Mouse (Mus musculus) CH12.LX (cell line): ENCODE measurements around the gene Nrros. TPM values are rescaled to one million over a fixed set of nuclear protein-coding genes. Genes with fewer than 3 reads are reported as not detected.

Source experiments
- DNase-seq: peaks from one replicate; pipeline ENCODE4 v3.0.0-alpha.2; 2013; ENCODE audit errors: extremely low read depth
- H3K27ac ChIP-seq: 2 replicates; pipeline ENCODE4 v1.5.1; 2012; ENCODE audit warnings: low read depth, mild to moderate bottlenecking, control low read depth, moderate library complexity; ENCODE audit not compliant: insufficient read depth
- H3K27me3 ChIP-seq: replicated peaks from 2 replicates; pipeline ENCODE3; 2012; ENCODE audit warnings: inconsistent platforms
- H3K36me3 ChIP-seq, 2 experiments: replicated peaks in 1 of 2; 2 replicates each; pipeline versions ENCODE3 to v1.6.1; 2012; ENCODE audit warnings: inconsistent platforms in 1 of 2, low read length in 1 of 2, mild to moderate bottlenecking in 1 of 2, mixed read lengths in 1 of 2, moderate library complexity in 1 of 2; ENCODE audit not compliant: control insufficient read depth in 1 of 2, insufficient read depth in 1 of 2
- H3K4me1 ChIP-seq, 2 experiments: 2 replicates each; pipeline ENCODE4 v1.6.1; 2012; ENCODE audit warnings: inconsistent platforms in 1 of 2, moderate library complexity in 1 of 2; ENCODE audit not compliant: insufficient read depth in 2 of 2, control insufficient read depth in 1 of 2
- H3K4me2 ChIP-seq: 2 replicates; pipeline ENCODE4 v1.6.1; 2012; ENCODE audit warnings: low read depth, mild to moderate bottlenecking, control low read depth; ENCODE audit not compliant: poor library complexity, insufficient read depth, severe bottlenecking
- H3K4me3 ChIP-seq, 3 experiments: fragments of 150-350 bp in 1 of 3; sonication (generic) in 1 of 3; replicated peaks in 1 of 3; 2 replicates each; pipeline versions ENCODE3 to v1.5.1; 2011 to 2012; ENCODE audit warnings: low read depth in 2 of 3, low read length in 2 of 3, mild to moderate bottlenecking in 2 of 3, moderate library complexity in 2 of 3, control low read depth in 1 of 3, improper control_type of control experiment in 1 of 3, inconsistent platforms in 1 of 3, mixed read lengths in 1 of 3; ENCODE audit not compliant: poor library complexity in 1 of 3
- H3K79me2 ChIP-seq: replicated peaks from 2 replicates; pipeline ENCODE4 v1.6.1; 2012; ENCODE audit warnings: mild to moderate bottlenecking, moderate library complexity; ENCODE audit not compliant: control insufficient read depth, poor library complexity, insufficient read depth, severe bottlenecking; ENCODE audit errors: extremely low read depth
- H3K9ac ChIP-seq: 2 replicates; pipeline ENCODE4 v1.6.1; 2012; ENCODE audit warnings: low read depth, mild to moderate bottlenecking, control low read depth, moderate library complexity; ENCODE audit not compliant: insufficient read depth
- H3K9me3 ChIP-seq: replicated peaks from 2 replicates; pipeline ENCODE3; 2012; ENCODE audit warnings: low read length, inconsistent platforms, mixed read lengths
- BHLHE40 ChIP-seq: IDR thresholded peaks from 2 replicates; pipeline ENCODE4 v1.6.1; 2011; ENCODE audit warnings: mild to moderate bottlenecking, low read depth, low read length, improper control_type of control experiment
- CHD1 ChIP-seq: IDR thresholded peaks from 2 replicates; pipeline ENCODE4 v1.6.1; 2012; ENCODE audit warnings: low read depth, low read length, improper control_type of control experiment, inconsistent platforms
- CHD2 ChIP-seq: IDR thresholded peaks from 2 replicates; pipeline ENCODE4 v1.6.1; 2011; ENCODE audit warnings: low read length, improper control_type of control experiment
- E2F4 ChIP-seq: IDR thresholded peaks from 2 replicates; pipeline ENCODE4 v1.6.1; 2011; ENCODE audit warnings: low read depth, low read length, improper control_type of control experiment; ENCODE audit not compliant: insufficient replicate concordance
- ELF1 ChIP-seq: IDR thresholded peaks from 2 replicates; pipeline ENCODE4 v1.6.1; 2014; ENCODE audit warnings: low read depth, mild to moderate bottlenecking, inconsistent platforms, low read length, improper control_type of control experiment
- ETS1 ChIP-seq: conservative IDR thresholded peaks from 2 replicates; pipeline ENCODE4 v1.6.1; 2012; ENCODE audit warnings: low read depth, mild to moderate bottlenecking, inconsistent platforms, low read length, improper control_type of control experiment, moderate library complexity
- HCFC1 ChIP-seq: IDR thresholded peaks from 2 replicates; pipeline ENCODE4 v1.6.1; 2012; ENCODE audit warnings: low read depth, mild to moderate bottlenecking, inconsistent platforms, low read length, improper control_type of control experiment
- IRF4 ChIP-seq: IDR thresholded peaks from 2 replicates; pipeline ENCODE4 v1.6.1; 2014; ENCODE audit warnings: low read depth, mild to moderate bottlenecking, inconsistent platforms, low read length, improper control_type of control experiment
- JUN ChIP-seq: IDR thresholded peaks from 2 replicates; pipeline ENCODE4 v1.6.1; 2011; ENCODE audit warnings: low read depth, mild to moderate bottlenecking, low read length, improper control_type of control experiment, moderate library complexity; ENCODE audit not compliant: insufficient read depth
- JUND ChIP-seq: conservative IDR thresholded peaks from 2 replicates; pipeline ENCODE4 v1.6.1; 2011; ENCODE audit warnings: low read depth, low read length, improper control_type of control experiment
- KAT2A ChIP-seq: IDR thresholded peaks from 2 replicates; pipeline ENCODE4 v1.6.1; 2012; ENCODE audit warnings: low read length, improper control_type of control experiment, inconsistent platforms; ENCODE audit not compliant: insufficient replicate concordance
- MAFK ChIP-seq: IDR thresholded peaks from 2 replicates; pipeline ENCODE4 v1.6.1; 2011; ENCODE audit warnings: low read length, improper control_type of control experiment; ENCODE audit not compliant: insufficient replicate concordance
- MAX ChIP-seq: IDR thresholded peaks from 2 replicates; pipeline ENCODE4 v1.6.1; 2011; ENCODE audit warnings: low read length, improper control_type of control experiment
- MAZ ChIP-seq: IDR thresholded peaks from 2 replicates; pipeline ENCODE4 v1.6.1; 2012; ENCODE audit warnings: low read depth, mild to moderate bottlenecking, inconsistent platforms, low read length, improper control_type of control experiment, moderate library complexity
- MEF2A ChIP-seq: IDR thresholded peaks from 2 replicates; pipeline ENCODE4 v1.6.1; 2014; ENCODE audit warnings: low read depth, mild to moderate bottlenecking, inconsistent platforms, low read length, improper control_type of control experiment, borderline replicate concordance
- NELFE ChIP-seq: IDR thresholded peaks from 2 replicates; pipeline ENCODE4 v1.6.1; 2011; ENCODE audit warnings: low read depth, low read length, improper control_type of control experiment
- NRF1 ChIP-seq: IDR thresholded peaks from 2 replicates; pipeline ENCODE4 v1.6.1; 2014; ENCODE audit warnings: low read depth, mild to moderate bottlenecking, inconsistent platforms, low read length, improper control_type of control experiment, moderate library complexity
- PAX5 ChIP-seq: IDR thresholded peaks from 2 replicates; pipeline ENCODE4 v1.6.1; 2012; ENCODE audit warnings: low read length, inconsistent platforms, mixed read lengths
- POLR2A ChIP-seq: IDR thresholded peaks from 2 replicates; pipeline ENCODE4 v1.6.1; 2011; ENCODE audit warnings: low read depth, mild to moderate bottlenecking, improper control_type of control experiment, low read length
- POLR2AphosphoS2 ChIP-seq: IDR thresholded peaks from 2 replicates; pipeline ENCODE4 v1.6.1; 2011; ENCODE audit warnings: low read depth, low read length, improper control_type of control experiment
- RCOR1 ChIP-seq: conservative IDR thresholded peaks from 2 replicates; pipeline ENCODE4 v1.6.1; 2012; ENCODE audit warnings: low read depth, mild to moderate bottlenecking, inconsistent platforms, low read length, improper control_type of control experiment
- SIN3A ChIP-seq: IDR thresholded peaks from 2 replicates; pipeline ENCODE4 v1.6.1; 2012; ENCODE audit warnings: low read length, improper control_type of control experiment, inconsistent platforms
- SMC3 ChIP-seq: IDR thresholded peaks from 2 replicates; pipeline ENCODE4 v1.6.1; 2011; ENCODE audit warnings: low read depth, low read length, improper control_type of control experiment
- TBP ChIP-seq: conservative IDR thresholded peaks from 2 replicates; pipeline ENCODE4 v1.6.1; 2011; ENCODE audit warnings: low read depth, low read length, improper control_type of control experiment
- TCF12 ChIP-seq: IDR thresholded peaks from 2 replicates; pipeline ENCODE4 v1.6.1; 2014; ENCODE audit warnings: low read depth, mild to moderate bottlenecking, inconsistent platforms, low read length, improper control_type of control experiment
- UBTF ChIP-seq: IDR thresholded peaks from 2 replicates; pipeline ENCODE4 v1.6.1; 2012; ENCODE audit warnings: low read depth, mild to moderate bottlenecking, inconsistent platforms, low read length, improper control_type of control experiment, moderate library complexity
- USF1 ChIP-seq: IDR thresholded peaks from 2 replicates; pipeline ENCODE4 v1.6.1; 2014; ENCODE audit warnings: low read depth, mild to moderate bottlenecking, inconsistent platforms, low read length, improper control_type of control experiment
- USF2 ChIP-seq: conservative IDR thresholded peaks from 2 replicates; pipeline ENCODE4 v1.6.1; 2011; ENCODE audit warnings: low read depth, low read length, improper control_type of control experiment
- ZC3H11A ChIP-seq: IDR thresholded peaks from 2 replicates; pipeline ENCODE4 v1.6.1; 2012; ENCODE audit warnings: low read depth, mild to moderate bottlenecking, inconsistent platforms, low read length, improper control_type of control experiment
- ZKSCAN1 ChIP-seq: IDR thresholded peaks from 2 replicates; pipeline ENCODE4 v1.6.1; 2012; ENCODE audit warnings: low read depth, inconsistent platforms, low read length, improper control_type of control experiment, borderline replicate concordance
- ZMIZ1 ChIP-seq: IDR thresholded peaks from 2 replicates; pipeline ENCODE4 v1.6.1; 2012; ENCODE audit warnings: low read depth, mild to moderate bottlenecking, inconsistent platforms, low read length, improper control_type of control experiment
- ZNF384 ChIP-seq: IDR thresholded peaks from 2 replicates; pipeline ENCODE4 v1.6.1; 2012; ENCODE audit warnings: low read depth, low read length, improper control_type of control experiment, inconsistent platforms
- dilution Hi-C: fragments of 300-500 bp; cut with MboI; formaldehyde crosslinking; loops from 2 replicates; pipeline ENCODE4 v1.14.3; 2020; ENCODE audit warnings: low sequenced_read_pairs; ENCODE audit not compliant: extremely low pct_unique_long_range_greater_than_20kb, extremely low pct_ligation_motif_present
- in situ Hi-C: fragments of 300-500 bp; cut with MboI; formaldehyde crosslinking; loops from 3 replicates; pipeline ENCODE4 v1.14.3; 2019; ENCODE audit warnings: low sequenced_read_pairs, low pct_ligation_motif_present, low pct_unique_long_range_greater_than_20kb, mixed read lengths
- polyA plus RNA-seq: library from polyadenylated mRNA; unstranded; fragments of >175 nt; gene quantifications from 2 replicates; pipeline ENCODE4 v1.2.1, GENCODE M21; 2012; ENCODE audit warnings: low read depth; ENCODE audit not compliant: insufficient read length
- total RNA-seq, 2 experiments: library from RNA; depleted of rRNA; stranded (reverse); fragments of 300-350 nt in 1 of 2; fragments of >200 nt in 1 of 2; gene quantifications; 2 replicates each; pipeline ENCODE4 v1.2.3; 2012 to 2014

Gene Nrros
- total and polyA plus RNA-seq, 3 experiments: 49.6 to 71.0 (median 64.3) TPM

DNA sequence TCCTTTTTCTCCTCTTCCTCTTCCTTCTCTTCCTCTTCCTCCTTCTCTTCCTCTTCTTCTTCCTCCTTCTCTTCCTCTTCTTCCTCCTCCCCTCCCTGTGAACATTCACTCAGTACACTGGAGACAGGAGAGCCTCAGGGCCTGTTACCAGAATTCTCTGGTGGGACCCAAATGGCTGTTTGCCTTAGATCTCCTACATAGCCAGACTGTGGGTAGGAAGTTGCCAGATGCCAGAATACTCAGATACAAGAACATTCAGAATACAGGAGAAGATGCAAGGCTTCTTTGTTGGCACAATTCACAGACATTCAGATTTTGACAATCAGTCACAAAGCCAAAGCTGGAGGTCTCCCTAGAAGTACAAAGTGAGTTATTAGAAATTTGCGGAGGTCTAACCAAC is 26.4 kb downstream of the Nrros start:
- H3K27me3 ChIP-seq: no peaks in the 10 kb centered on the region
- H3K79me2 ChIP-seq: no peaks in the 10 kb centered on the region
- no peak overlapping the region for H3K27ac ChIP-seq
- peaks cover 0 to under 1% of the 10 kb centered on the region in 2 experiments; a peak in 1 of 4 replicates for H3K4me1 ChIP-seq
- dilution Hi-C loops: no loop called here
- peaks cover 18 to 27% of the 10 kb centered on the region in 2 experiments for H3K36me3 ChIP-seq
- DNase-seq: no peak
- H3K4me2 ChIP-seq: no peak overlapping the region
- H3K4me3 ChIP-seq: no peak overlapping the region
- in situ Hi-C loops: no loop called here
- H3K9me3 ChIP-seq: peaks cover 11% of the 10 kb centered on the region
- TF ChIP-seq CHD2 (no peak), ETS1 (no peak), MAFK (no peak), UBTF (no peak), SMC3 (no peak), ZNF384 (no peak), CHD1 (no peak), PAX5 (no peak), BHLHE40 (no peak), JUN (no peak)
- TF ChIP-seq, all 38 proteins: peak for 0
- H3K9ac ChIP-seq: no peak overlapping the region

DNA sequence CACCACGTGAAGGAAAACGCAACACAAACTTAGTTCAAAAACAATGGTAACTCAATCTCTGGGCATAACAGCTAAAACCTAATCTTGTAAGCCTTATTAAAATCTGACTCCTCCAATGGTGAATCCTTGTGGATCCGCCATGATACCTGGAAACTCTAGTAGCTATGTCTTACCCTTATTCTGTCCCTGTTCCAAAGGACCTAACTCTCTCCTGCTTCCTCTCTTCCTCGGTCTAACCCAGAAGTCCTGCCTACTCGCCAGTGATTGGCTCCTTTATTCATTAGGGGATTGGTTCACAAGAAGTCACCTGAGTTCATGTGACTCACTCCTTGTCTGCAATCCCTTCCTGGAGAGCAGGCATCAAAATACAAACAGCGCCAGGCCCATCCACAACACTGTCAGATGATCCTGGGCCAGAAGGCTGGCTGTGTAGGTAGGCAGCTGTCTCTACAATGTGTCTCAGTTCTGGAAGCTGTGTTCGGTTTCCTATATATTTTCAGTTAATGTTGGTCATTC is 29.5 kb downstream of the Nrros start:
- Histone ChIP-seq H3K4me3 (no peak overlapping the region), H3K27ac (no peak overlapping the region), H3K4me1 (peaks cover 0 to 7% of the 10 kb centered on the region in 2 experiments; a peak in 3 of 4 replicates), H3K9ac (no peak overlapping the region), H3K36me3 (peaks cover 0 to 2% of the 10 kb centered on the region in 2 experiments), H3K4me2 (no peak overlapping the region), H3K27me3 (peaks cover 2% of the 10 kb centered on the region), H3K9me3 (no peaks in the 10 kb centered on the region), H3K79me2 (no peaks in the 10 kb centered on the region)
- in situ Hi-C loops: no loop called here
- dilution Hi-C loops: no loop called here
- no peak for DNase-seq
- no peak for TF ChIP-seq HCFC1
- TF ChIP-seq JUND: no peak
- peak; percentile 52; the same call in 1 of the 2 replicates for TF ChIP-seq BHLHE40
- no peak for TF ChIP-seq UBTF
- TF ChIP-seq E2F4: no peak
- TF ChIP-seq RCOR1: no peak
- TF ChIP-seq USF2: no peak
- TF ChIP-seq KAT2A: no peak
- no peak for TF ChIP-seq MAZ
- no peak for TF ChIP-seq SIN3A
- TF ChIP-seq CHD1: no peak
- TF ChIP-seq MAFK: no peak
- TF ChIP-seq JUN: no peak
- TF ChIP-seq USF1: peak; percentile 58
- 0 out of 2 replicates have a peak, but pooled peaks have one; percentile 51 for TF ChIP-seq TBP
- no peak for TF ChIP-seq PAX5
- TF ChIP-seq ZKSCAN1: no peak
- peak; percentile 52; the same call in 1 of the 2 replicates for TF ChIP-seq POLR2A
- TF ChIP-seq MEF2A: no peak
- TF ChIP-seq ZMIZ1: no peak
- TF ChIP-seq ELF1: peak; percentile 56
- TF ChIP-seq POLR2AphosphoS2: no peak
- no peak for TF ChIP-seq NRF1
- TF ChIP-seq NELFE: no peak
- TF ChIP-seq MAX: no peak
- no peak for TF ChIP-seq ETS1
- no peak for TF ChIP-seq ZC3H11A
- no peak for TF ChIP-seq IRF4
- TF ChIP-seq CHD2: no peak
- TF ChIP-seq TCF12: peak; percentile 37
